17 mouse cellular contexts compared by ENCODE assay signal in genomic region chr12:98270810-98271566, GRCm38 (mm10). TPM values are rescaled to one million over a fixed set of nuclear protein-coding genes. Genes with fewer than 3 reads are reported as not detected.
DNase-seq lines count a peak whose midpoint lies in the region; ATAC-seq lines count a peak whose summit lies in the region.
"Had no signal": no experiment of that assay in that cellular context is flagged by ENCODE, and none has a peak within 500 bp of the region (broad histone marks: within the 10 kb centered on the region; RNA-seq: fewer than 3 reads in every experiment).

No protein-coding gene starts in this region.

- no peak overlapping the region for H3K9ac ChIP-seq in heart, embryonic 15.5 days
- no peak overlapping the region for H3K9ac ChIP-seq in lung, embryonic 16.5 days (ENCODE audit: low read length)
- H3K9ac ChIP-seq in stomach, embryonic 15.5 days = no peak overlapping the region
- no peak overlapping the region for H3K9ac ChIP-seq in hindbrain, embryonic 13.5 days
- H3K9ac ChIP-seq: embryonic facial prominence, embryonic 13.5 days; forebrain, embryonic 12.5 days had no signal

- ATAC-seq in heart, embryonic 15.5 days (replicated peaks; ENCODE audit: insufficient number of reproducible peaks, insufficient read depth, low FRiP score, low read depth) = no peak
- no peak for ATAC-seq in lung, embryonic 16.5 days (ENCODE audit: low read depth)
- ATAC-seq in stomach, embryonic 15.5 days (ENCODE audit: insufficient read depth, low FRiP score, low read depth) = no peak
- ATAC-seq in hindbrain, embryonic 13.5 days (ENCODE audit: low FRiP score) = no peak
- ATAC-seq: intestine, embryonic 16.5 days had no signal

- no peaks in the 10 kb centered on the region for H3K36me3 ChIP-seq in heart, embryonic 15.5 days
- no peaks in the 10 kb centered on the region for H3K36me3 ChIP-seq in lung, embryonic 16.5 days (ENCODE audit: control insufficient read depth, insufficient read depth, low read length)
- no peaks in the 10 kb centered on the region for H3K36me3 ChIP-seq in stomach, embryonic 15.5 days
- no peaks in the 10 kb centered on the region for H3K36me3 ChIP-seq in hindbrain, embryonic 13.5 days
- H3K36me3 ChIP-seq: embryonic facial prominence, embryonic 13.5 days; forebrain, embryonic 12.5 days had no signal

- H3K27me3 ChIP-seq in heart, embryonic 15.5 days = no peaks in the 10 kb centered on the region
- H3K27me3 ChIP-seq in lung, embryonic 16.5 days (ENCODE audit: control insufficient read depth, insufficient read depth, low read depth, low read length) = no peaks in the 10 kb centered on the region
- H3K27me3 ChIP-seq in stomach, embryonic 15.5 days (replicated peaks) = no peaks in the 10 kb centered on the region
- no peaks in the 10 kb centered on the region for H3K27me3 ChIP-seq in hindbrain, embryonic 13.5 days
- H3K27me3 ChIP-seq: embryonic facial prominence, embryonic 13.5 days; forebrain, embryonic 12.5 days had no signal

- peak overlapping the region; percentile 20 for H3K4me3 ChIP-seq in heart, embryonic 15.5 days
- H3K4me3 ChIP-seq in lung, embryonic 16.5 days (ENCODE audit: low read length) = peak overlapping the region; percentile 37
- no peak overlapping the region for H3K4me3 ChIP-seq in stomach, embryonic 15.5 days (replicated peaks)
- no peak overlapping the region for H3K4me3 ChIP-seq in hindbrain, embryonic 13.5 days
- H3K4me3 ChIP-seq: embryonic facial prominence, embryonic 13.5 days; forebrain, embryonic 12.5 days had no signal

- no peaks in the 10 kb centered on the region for H3K4me1 ChIP-seq in heart, embryonic 15.5 days (replicated peaks)
- no peaks in the 10 kb centered on the region for H3K4me1 ChIP-seq in lung, embryonic 16.5 days (replicated peaks; ENCODE audit: control insufficient read depth, insufficient read depth, low read length)
- H3K4me1 ChIP-seq in stomach, embryonic 15.5 days = no peaks in the 10 kb centered on the region
- H3K4me1 ChIP-seq in hindbrain, embryonic 13.5 days (replicated peaks) = no peaks in the 10 kb centered on the region; the same call in 1 of the 2 replicates
- H3K4me1 ChIP-seq: embryonic facial prominence, embryonic 13.5 days had no signal

- 60% methylated on average over 12 of the region's 12 CpGs for WGBS in heart, embryonic 15.5 days
- WGBS in lung, embryonic 16.5 days = 31% methylated on average over 12 of the region's 12 CpGs
- WGBS in stomach, embryonic 15.5 days = 26% methylated on average over 12 of the region's 12 CpGs
- 43% methylated on average over 12 of the region's 12 CpGs for WGBS in hindbrain, embryonic 13.5 days

- H3K27ac ChIP-seq in heart, embryonic 15.5 days = no peak overlapping the region
- H3K27ac ChIP-seq in lung, embryonic 16.5 days (ENCODE audit: low read length) = no peak overlapping the region
- H3K27ac ChIP-seq in stomach, embryonic 15.5 days = no peak overlapping the region
- no peak overlapping the region for H3K27ac ChIP-seq in hindbrain, embryonic 13.5 days
- H3K27ac ChIP-seq: embryonic facial prominence, embryonic 13.5 days; forebrain, embryonic 12.5 days had no signal

- no peaks in the 10 kb centered on the region for H3K9me3 ChIP-seq in heart, embryonic 15.5 days (replicated peaks)
- H3K9me3 ChIP-seq in lung, embryonic 16.5 days (ENCODE audit: control insufficient read depth, low read length) = no peaks in the 10 kb centered on the region
- no peaks in the 10 kb centered on the region for H3K9me3 ChIP-seq in stomach, embryonic 15.5 days
- no peaks in the 10 kb centered on the region for H3K9me3 ChIP-seq in hindbrain, embryonic 13.5 days
- H3K9me3 ChIP-seq: embryonic facial prominence, embryonic 13.5 days; forebrain, embryonic 12.5 days had no signal

- no peak for DNase-seq in heart, adult 8-10 months (ENCODE audit: low spot score)
- DNase-seq in lung, postnatal 10 days = no peak
- peak; percentile 66 for DNase-seq in induced T-regulatory cell, adult 2 months (ENCODE audit: low read depth)
- no peak for DNase-seq in frontal cortex, postnatal 36 days (ENCODE audit: low spot score in 2 of 2)
- DNase-seq: adrenal gland, adult 2 months; cerebellum, postnatal 10 days; heart, postnatal 14 days; lung, postnatal 36 days; thymus, postnatal 4 days had no signal

- peak overlapping the region; percentile 31 for H3K4me2 ChIP-seq in heart, embryonic 15.5 days
- peak overlapping the region; percentile 55 for H3K4me2 ChIP-seq in lung, embryonic 16.5 days (ENCODE audit: low read depth, low read length)
- peak overlapping the region; percentile 31; the same call in 1 of the 2 replicates for H3K4me2 ChIP-seq in stomach, embryonic 15.5 days
- no peak overlapping the region for H3K4me2 ChIP-seq in hindbrain, embryonic 13.5 days
- H3K4me2 ChIP-seq: embryonic facial prominence, embryonic 13.5 days; forebrain, embryonic 12.5 days had no signal

RNA-seq across cellular contexts. Expression of gene Gpr65, which starts 2.6 kb away (rescaled TPM):
- polyA plus RNA-seq in heart, embryonic 15.5 days (2015; fragmentation: Nextera tagmentation; extraction: Ambion mirVana) = 1.4 and 2.7 TPM in 2 replicates
- under 1 TPM; 0.28 to 0.43 (median 0.35) TPM for total RNA-seq in heart, adult 8-10 months (2022)
- polyA plus RNA-seq in lung, embryonic 16.5 days (2015; fragmentation: Nextera tagmentation; extraction: Ambion mirVana) = 1.6 and 1.8 TPM in 2 replicates
- polyA plus RNA-seq in stomach, embryonic 15.5 days (2015; fragmentation: Nextera tagmentation; extraction: Ambion mirVana) = 3.2 and 3.4 TPM in 2 replicates
- 0.30 and 0.44 TPM in 2 replicates for polyA plus RNA-seq in hindbrain, embryonic 13.5 days (2015; fragmentation: Nextera tagmentation; extraction: Ambion mirVana)
- total RNA-seq: left cerebral cortex, postnatal 14 days had no signal

RNA-seq across cellular contexts. Expression of gene Galc, which starts 11.7 kb away (rescaled TPM):
- polyA plus RNA-seq in heart, embryonic 15.5 days (2015; fragmentation: Nextera tagmentation; extraction: Ambion mirVana) = 4.7 and 6.2 TPM in 2 replicates
- 1 to 10 TPM; 7.6 to 9.6 (median 8.0) TPM for total RNA-seq in heart, adult 8-10 months (2022)
- 9.8 and 10.4 TPM in 2 replicates for polyA plus RNA-seq in lung, embryonic 16.5 days (2015; fragmentation: Nextera tagmentation; extraction: Ambion mirVana)
- polyA plus RNA-seq in stomach, embryonic 15.5 days (2015; fragmentation: Nextera tagmentation; extraction: Ambion mirVana) = 6.9 and 7.2 TPM in 2 replicates
- 11.3 and 12.5 TPM in 2 replicates for polyA plus RNA-seq in hindbrain, embryonic 13.5 days (2015; fragmentation: Nextera tagmentation; extraction: Ambion mirVana)

Comparison
In these comparisons a context has a peak if more than half of its experiments do, and no peak if none do; other contexts are left out.
1. H3K4me3 ChIP-seq: peak in heart, embryonic 15.5 days (single experiment) and lung, embryonic 16.5 days (single experiment); none in stomach, embryonic 15.5 days (single experiment) and hindbrain, embryonic 13.5 days (single experiment).